Mouse (Mus musculus) hindbrain, postnatal 0 days (tissue): ENCODE results near the gene Bloc1s1. TPM values are rescaled to one million over a fixed set of nuclear protein-coding genes. Genes with fewer than 3 reads are reported as not detected.

Experiments
- ATAC-seq: fragments of 200-750 bp; cut with Nextera tagmentation; 2 replicates; pipeline ENCODE4 v1.8.0; 2017; ENCODE audit warnings: mild to moderate bottlenecking, moderate TSS enrichment, moderate library complexity
- DNase-seq: peaks from one replicate; pipeline ENCODE4 v3.0.0-alpha.2; 2015; ENCODE audit warnings: low spot score
- H3K27ac ChIP-seq: fragments of 300-500 bp; sonication (generic); 2 replicates; pipeline ENCODE4 v1.5.1; 2014; ENCODE audit warnings: mild to moderate bottlenecking
- H3K27me3 ChIP-seq: fragments of 300-500 bp; sonication (generic); 2 replicates; pipeline ENCODE4 v1.6.1; 2014; ENCODE audit warnings: low read length, mixed read lengths; ENCODE audit not compliant: insufficient read depth
- H3K36me3 ChIP-seq: fragments of 300-500 bp; sonication (generic); 2 replicates; pipeline ENCODE4 v1.6.1; 2014; ENCODE audit warnings: low read length, mixed read lengths; ENCODE audit not compliant: insufficient read depth
- H3K4me1 ChIP-seq: fragments of 300-500 bp; sonication (generic); 2 replicates; pipeline ENCODE4 v1.6.1; 2014; ENCODE audit warnings: antibody characterized with exemption, low read length, mixed read lengths; ENCODE audit not compliant: insufficient read depth
- H3K4me2 ChIP-seq: fragments of 300-500 bp; sonication (generic); 2 replicates; pipeline ENCODE4 v1.6.1; 2014; ENCODE audit warnings: low read depth, mild to moderate bottlenecking, low read length, moderate library complexity, mixed read lengths
- H3K4me3 ChIP-seq: fragments of 300-500 bp; sonication (generic); 2 replicates; pipeline ENCODE4 v1.5.1; 2014; ENCODE audit warnings: low read length
- H3K9ac ChIP-seq: fragments of 300-500 bp; sonication (generic); replicated peaks from 2 replicates; pipeline ENCODE4 v1.6.1; 2014; ENCODE audit warnings: mild to moderate bottlenecking, low read length, moderate library complexity, mixed read lengths
- H3K9me3 ChIP-seq: fragments of 300-500 bp; sonication (generic); 2 replicates; pipeline ENCODE4 v1.6.1; 2016; ENCODE audit warnings: low read length, mixed read lengths
- CTCF ChIP-seq: IDR thresholded peaks from 2 replicates; pipeline ENCODE4 v1.5.1; 2016; ENCODE audit warnings: antibody characterized with exemption, control low read depth, low read depth
- WGBS: fragments of 180-500 bp; shearing (Covaris S2); extraction: QIAGEN DNeasy Blood & Tissue Kit; methylation state at CpG from one replicate; pipeline ENCODE4 v1.1.7; 2014; 5-methylcytosine and 5-hydroxymethylcytosine counted together
- polyA plus RNA-seq: library from polyadenylated mRNA; unstranded; fragments of >200 nt; fragmentation: Nextera tagmentation; extraction: Ambion mirVana; gene quantifications from 2 replicates; pipeline ENCODE4 v1.2.1, GENCODE M21; 2015
- total RNA-seq: library from RNA; depleted of rRNA; stranded (reverse); fragments of >200 nt; gene quantifications from 2 replicates; pipeline ENCODE4 v1.2.3, GENCODE M21; 2014; rRNA removed

Bloc1s1 gene
- total RNA-seq (70.9 and 97.6 TPM in 2 replicates), polyA plus RNA-seq (292 and 298 TPM in 2 replicates)

- H3K4me3 ChIP-seq: peak within 1 kb of the TSS; percentile 65
- peaks cover 23% of the 10 kb centered on the region for H3K4me1 ChIP-seq
- H3K4me2 ChIP-seq: peak within 1 kb of the TSS; percentile 72
- H3K36me3 ChIP-seq: no peaks in the 10 kb centered on the region
- H3K27me3 ChIP-seq: no peaks in the 10 kb centered on the region
- peak within 1 kb of the TSS; percentile 95 for H3K27ac ChIP-seq
- H3K9me3 ChIP-seq: no peaks in the 10 kb centered on the region
- WGBS: 55% methylated on average over 9 of the region's 9 CpGs
- TF ChIP-seq CTCF: no peak
- peak within 1 kb of the TSS; percentile 72 for H3K9ac ChIP-seq
- DNase-seq (no peak), ATAC-seq (no peak)
Observed at GRCm38 (mm10) chr10:128923935-128924334, at the start of gene Bloc1s1. Gene Bloc1s1 (minus strand): TSS chr10:128924035.

- H3K4me2 ChIP-seq: no peak overlapping the region
- no peaks in the 10 kb centered on the region for H3K27me3 ChIP-seq
- no peak overlapping the region for H3K27ac ChIP-seq
- TF ChIP-seq CTCF: no peak
- no peak for ATAC-seq
- H3K36me3 ChIP-seq: no peaks in the 10 kb centered on the region
- no peak for DNase-seq
- no peaks in the 10 kb centered on the region for H3K4me1 ChIP-seq
- H3K4me3 ChIP-seq: no peak overlapping the region
- H3K9ac ChIP-seq: no peak overlapping the region
- 76% methylated on average over 4 of the region's 4 CpGs for WGBS
- H3K9me3 ChIP-seq: no peaks in the 10 kb centered on the region
Observed at GRCm38 (mm10) chr10:128972841-128973240, 49.0 kb upstream of the Bloc1s1 start.

- Histone ChIP-seq H3K9me3 (no peaks in the 10 kb centered on the region), H3K9ac (no peak overlapping the region), H3K4me2 (no peak overlapping the region), H3K4me3 (no peak overlapping the region), H3K36me3 (no peaks in the 10 kb centered on the region), H3K4me1 (no peaks in the 10 kb centered on the region), H3K27me3 (no peaks in the 10 kb centered on the region), H3K27ac (no peak overlapping the region)
- ATAC-seq: no peak
- TF ChIP-seq CTCF: no peak
- 37% methylated on average over 1 of the region's 1 CpGs for WGBS
- no peak for DNase-seq
Observed at GRCm38 (mm10) chr10:128970740-128971250, 47.0 kb upstream of the Bloc1s1 start.

DNA sequence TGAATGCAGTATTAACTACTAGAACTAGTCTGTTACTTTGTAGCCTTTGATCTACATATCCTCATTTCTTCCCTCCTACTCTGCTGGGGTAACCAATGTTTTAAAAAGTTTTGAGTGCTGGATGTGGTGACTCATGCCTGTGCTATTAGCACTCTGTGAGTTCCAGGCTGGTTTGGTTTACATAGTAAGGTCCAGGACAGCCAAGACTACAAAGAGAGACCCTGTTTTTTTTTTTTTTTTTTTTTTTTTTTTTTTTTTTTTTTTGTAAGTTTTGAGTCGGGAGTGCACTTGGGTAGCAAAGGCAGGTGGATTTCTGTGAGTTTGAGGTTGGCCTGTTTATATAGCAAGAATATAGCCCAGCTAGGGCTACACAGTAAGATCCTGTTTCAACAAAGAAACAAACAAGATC, 44.5 kb upstream of the Bloc1s1 start:
- Histone ChIP-seq H3K4me2 (no peak overlapping the region), H3K4me1 (no peaks in the 10 kb centered on the region), H3K27me3 (no peaks in the 10 kb centered on the region), H3K9ac (no peak overlapping the region), H3K27ac (no peak overlapping the region), H3K4me3 (no peak overlapping the region), H3K36me3 (no peaks in the 10 kb centered on the region), H3K9me3 (no peaks in the 10 kb centered on the region)
- ATAC-seq (no peak), DNase-seq (no peak)
- WGBS: 35% methylated on average over 1 of the region's 1 CpGs
- TF ChIP-seq CTCF: no peak

DNA sequence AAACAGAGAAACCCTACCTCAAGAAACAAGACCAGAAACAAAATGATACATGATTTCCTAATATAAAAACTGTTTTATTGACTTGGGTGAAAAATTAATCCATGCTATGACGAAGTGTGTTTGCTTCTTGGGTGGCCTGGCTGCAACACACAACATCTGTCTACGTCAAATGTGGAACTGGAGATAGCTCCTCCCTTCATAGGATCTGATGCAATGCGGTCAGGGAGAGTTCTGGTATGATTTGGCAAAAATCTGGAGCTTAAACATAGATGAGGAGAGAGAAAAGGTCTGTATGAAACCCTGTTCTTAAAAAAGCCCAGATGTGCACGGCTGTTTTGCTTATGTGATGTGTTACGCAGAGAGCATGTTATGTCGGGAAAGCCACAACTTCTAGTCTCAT, 42.0 kb upstream of the Bloc1s1 start:
- no peak overlapping the region for H3K27ac ChIP-seq
- no peak for DNase-seq
- H3K4me3 ChIP-seq: no peak overlapping the region
- H3K27me3 ChIP-seq: no peaks in the 10 kb centered on the region
- no peaks in the 10 kb centered on the region for H3K4me1 ChIP-seq
- no peak for ATAC-seq
- TF ChIP-seq CTCF: no peak
- H3K9me3 ChIP-seq: no peaks in the 10 kb centered on the region
- H3K4me2 ChIP-seq: no peak overlapping the region
- WGBS: 89% methylated on average over 6 of the region's 6 CpGs
- H3K36me3 ChIP-seq: no peaks in the 10 kb centered on the region
- H3K9ac ChIP-seq: no peak overlapping the region

GRCm38 (mm10) chr10:128964961-128965360, 41.1 kb upstream of the Bloc1s1 start:
- whole genome bisulfite sequencing: 70% methylated on average over 2 of the region's 2 CpGs
- DNase-seq: no peak
- ATAC-seq: no peak
- H3K4me1 ChIP-seq: no peaks in the 10 kb centered on the region
- H3K4me2 ChIP-seq: no peak overlapping the region
- no peaks in the 10 kb centered on the region for H3K36me3 ChIP-seq
- H3K27me3 ChIP-seq: no peaks in the 10 kb centered on the region
- no peak overlapping the region for H3K9ac ChIP-seq
- H3K9me3 ChIP-seq: no peaks in the 10 kb centered on the region
- no peak overlapping the region for H3K27ac ChIP-seq
- TF ChIP-seq CTCF: no peak
- no peak overlapping the region for H3K4me3 ChIP-seq
